8 mouse cellular contexts compared by ENCODE assay signal in genomic region chr14:25623698-25624097, GRCm38 (mm10).
DNase-seq lines count a peak whose midpoint lies in the region; ATAC-seq lines count a peak whose summit lies in the region.

No protein-coding gene starts in this region.

- no peaks in the 10 kb centered on the region for H3K36me3 ChIP-seq in intestine, embryonic 16.5 days (ENCODE audit: control insufficient read depth, insufficient read depth, low read length)

- no peaks in the 10 kb centered on the region for H3K9me3 ChIP-seq in intestine, embryonic 16.5 days (ENCODE audit: control insufficient read depth, low read length)

- H3K27ac ChIP-seq in intestine, embryonic 16.5 days (ENCODE audit: low read length): 0 out of 2 replicates have a peak overlapping the region, but pooled peaks have one; percentile 11

- H3K27me3 ChIP-seq in intestine, embryonic 16.5 days (replicated peaks; ENCODE audit: control insufficient read depth, insufficient read depth, low read length): no peaks in the 10 kb centered on the region

- H3K4me3 ChIP-seq in intestine, embryonic 16.5 days (ENCODE audit: low read length): no peak overlapping the region

- H3K9ac ChIP-seq in intestine, embryonic 16.5 days (ENCODE audit: low read depth, low read length): 0 out of 2 replicates have a peak overlapping the region, but pooled peaks have one; percentile 5

- ATAC-seq in intestine, embryonic 16.5 days: peak; percentile 14; the same call in 1 of the 2 replicates

- peaks cover 51% of the 10 kb centered on the region for H3K4me1 ChIP-seq in intestine, embryonic 16.5 days (ENCODE audit: control insufficient read depth, insufficient read depth, low read length)

- peak; percentile 72 for DNase-seq in cerebellum, adult 11-12 months
- no peak for DNase-seq in cerebellum, adult 8-10 months
- DNase-seq in left cerebral cortex, adult 18-20 months (ENCODE audit: low spot score in 2 of 2): peak; percentile 40 to 53
- DNase-seq in left cerebral cortex, adult 11 months (ENCODE audit: low spot score): no peak
- DNase-seq in retina, embryonic 14.5 days (ENCODE audit: low spot score): peak; percentile 49
- no peak for DNase-seq in thymus, adult 18-20 months
- no peak for DNase-seq in thymus, postnatal 4 days

- 38% methylated on average over 7 of the region's 7 CpGs for WGBS in intestine, embryonic 16.5 days

- H3K4me2 ChIP-seq in intestine, embryonic 16.5 days (ENCODE audit: low read depth, low read length): no peak overlapping the region

Comparison
In these comparisons a context has a peak if more than half of its experiments do, and no peak if none do; other contexts are left out.
1. DNase-seq: peak in cerebellum, adult 11-12 months (single experiment), left cerebral cortex, adult 18-20 months (2 of 2) and retina, embryonic 14.5 days (single experiment); none in cerebellum, adult 8-10 months (single experiment), left cerebral cortex, adult 11 months (single experiment), thymus, adult 18-20 months (0 of 2) and thymus, postnatal 4 days (single experiment).